Mouse (Mus musculus): ENCODE results near the gene Btd. TPM values are rescaled to one million over a fixed set of nuclear protein-coding genes. Genes with fewer than 3 reads are reported as not detected.

Gene Btd
- polyA plus RNA-seq, 1 experiment, result 7.0 TPM

DNA sequence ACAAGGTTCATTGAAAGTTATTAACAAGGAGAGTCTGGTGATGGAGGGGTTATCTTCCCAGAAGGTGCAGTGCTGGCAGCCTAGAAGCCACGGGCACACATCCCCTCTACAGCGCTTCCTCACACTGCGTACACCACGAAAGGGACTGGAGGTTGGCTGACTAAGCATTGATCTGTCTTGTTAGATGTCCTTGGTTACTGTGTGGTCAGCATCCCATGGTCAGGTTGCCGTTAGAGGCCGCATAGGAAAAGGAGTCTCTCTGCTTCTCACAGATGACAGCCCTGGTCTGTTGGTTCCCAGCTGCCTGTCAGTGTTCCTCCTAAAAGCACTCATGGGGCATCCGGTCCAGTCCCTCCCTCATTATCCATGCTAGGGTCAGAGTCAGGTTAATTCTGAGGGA is 10.4 kb downstream of the Btd start:
- H3K9me3 ChIP-seq (replicated peaks; ENCODE audit: control insufficient read depth, insufficient read depth, low read length, poor library complexity, severe bottlenecking), result no peaks in the 10 kb centered on the region; the same call in 1 of the 2 replicates
- TF ChIP-seq POLR2A (IDR thresholded peaks at IDR 0.05; ENCODE audit: insufficient read depth, low read length), result no peak
- TF ChIP-seq EP300 (IDR thresholded peaks at IDR 0.05; ENCODE audit: insufficient read depth, low read depth, low read length), result no peak
- no peak for TF ChIP-seq CTCF (IDR thresholded peaks at IDR 0.05; ENCODE audit: low read depth, low read length)
- H3K9ac ChIP-seq (ENCODE audit: low read depth, poor library complexity, severe bottlenecking), result no peak overlapping the region
- H3K4me1 ChIP-seq (ENCODE audit: control insufficient read depth, insufficient read depth, low read length), result no peaks in the 10 kb centered on the region
- H3K27me3 ChIP-seq (ENCODE audit: control insufficient read depth, insufficient read depth, low read length, poor library complexity, severe bottlenecking), result no peaks in the 10 kb centered on the region
- no peak overlapping the region for H3K4me3 ChIP-seq (ENCODE audit: low read depth, low read length)
- H3K27ac ChIP-seq (ENCODE audit: insufficient read depth, low read length), result no peak overlapping the region
- H3K36me3 ChIP-seq (ENCODE audit: control insufficient read depth, insufficient read depth, low read length, poor library complexity, severe bottlenecking), result no peaks in the 10 kb centered on the region

DNA sequence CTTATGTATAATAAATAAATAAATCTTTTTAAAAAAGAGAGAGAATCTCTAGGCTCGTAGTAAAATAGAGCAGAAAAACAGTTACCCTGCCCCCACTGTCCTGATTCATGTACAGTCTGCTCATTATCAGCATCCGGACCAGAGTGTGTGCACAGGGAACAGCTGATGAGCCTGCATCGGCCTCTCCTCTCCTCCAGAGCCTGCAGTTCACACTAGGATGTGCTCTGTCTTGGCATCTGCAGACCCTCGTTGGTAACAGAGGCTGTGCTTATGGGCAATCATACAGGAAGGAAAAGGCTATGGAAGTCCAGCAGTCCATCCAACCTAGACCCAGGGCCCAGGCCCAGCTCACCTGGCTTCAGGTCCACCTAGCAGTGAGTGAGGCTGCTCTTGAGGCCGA is 11.3 kb downstream of the Btd start:
- Histone ChIP-seq H3K36me3 (ENCODE audit: control insufficient read depth, insufficient read depth, low read length, poor library complexity, severe bottlenecking) (no peaks in the 10 kb centered on the region), H3K9me3 (replicated peaks; ENCODE audit: control insufficient read depth, insufficient read depth, low read length, poor library complexity, severe bottlenecking) (no peaks in the 10 kb centered on the region; the same call in 1 of the 2 replicates), H3K9ac (ENCODE audit: low read depth, poor library complexity, severe bottlenecking) (no peak overlapping the region), H3K4me3 (ENCODE audit: low read depth, low read length) (no peak overlapping the region), H3K27ac (ENCODE audit: insufficient read depth, low read length) (no peak overlapping the region), H3K27me3 (ENCODE audit: control insufficient read depth, insufficient read depth, low read length, poor library complexity, severe bottlenecking) (no peaks in the 10 kb centered on the region), H3K4me1 (ENCODE audit: control insufficient read depth, insufficient read depth, low read length) (no peaks in the 10 kb centered on the region)
- TF ChIP-seq EP300 (IDR thresholded peaks at IDR 0.05; ENCODE audit: insufficient read depth, low read depth, low read length) (no peak), POLR2A (IDR thresholded peaks at IDR 0.05; ENCODE audit: insufficient read depth, low read length) (no peak), CTCF (IDR thresholded peaks at IDR 0.05; ENCODE audit: low read depth, low read length) (no peak)

DNA sequence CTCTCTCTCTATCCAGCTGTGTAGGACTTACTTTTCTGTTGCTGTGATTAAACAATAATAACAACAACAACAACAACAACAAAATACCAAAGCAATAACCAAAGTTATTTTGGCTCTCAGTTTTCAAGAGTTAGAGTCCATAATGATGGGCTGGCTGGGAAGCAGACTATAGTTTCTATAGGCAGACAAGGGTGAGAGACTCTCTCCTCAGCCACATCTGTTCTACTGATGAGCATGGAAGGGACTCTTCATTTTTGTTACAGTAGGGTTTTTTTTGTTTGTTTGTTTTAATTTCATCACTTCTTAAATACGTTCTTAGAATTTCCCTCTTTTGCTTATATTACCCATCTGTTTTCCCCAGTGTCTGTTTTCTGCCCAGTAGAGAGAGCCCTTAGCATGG is 11.8 kb downstream of the Btd start:
- TF ChIP-seq CTCF (IDR thresholded peaks at IDR 0.05; ENCODE audit: low read depth, low read length) (no peak), POLR2A (IDR thresholded peaks at IDR 0.05; ENCODE audit: insufficient read depth, low read length) (no peak), EP300 (IDR thresholded peaks at IDR 0.05; ENCODE audit: insufficient read depth, low read depth, low read length) (no peak)
- Histone ChIP-seq H3K27ac (ENCODE audit: insufficient read depth, low read length) (no peak overlapping the region), H3K4me3 (ENCODE audit: low read depth, low read length) (no peak overlapping the region), H3K4me1 (ENCODE audit: control insufficient read depth, insufficient read depth, low read length) (no peaks in the 10 kb centered on the region), H3K36me3 (ENCODE audit: control insufficient read depth, insufficient read depth, low read length, poor library complexity, severe bottlenecking) (no peaks in the 10 kb centered on the region), H3K9ac (ENCODE audit: low read depth, poor library complexity, severe bottlenecking) (no peak overlapping the region), H3K9me3 (replicated peaks; ENCODE audit: control insufficient read depth, insufficient read depth, low read length, poor library complexity, severe bottlenecking) (no peaks in the 10 kb centered on the region; the same call in 1 of the 2 replicates), H3K27me3 (ENCODE audit: control insufficient read depth, insufficient read depth, low read length, poor library complexity, severe bottlenecking) (no peaks in the 10 kb centered on the region)

DNA sequence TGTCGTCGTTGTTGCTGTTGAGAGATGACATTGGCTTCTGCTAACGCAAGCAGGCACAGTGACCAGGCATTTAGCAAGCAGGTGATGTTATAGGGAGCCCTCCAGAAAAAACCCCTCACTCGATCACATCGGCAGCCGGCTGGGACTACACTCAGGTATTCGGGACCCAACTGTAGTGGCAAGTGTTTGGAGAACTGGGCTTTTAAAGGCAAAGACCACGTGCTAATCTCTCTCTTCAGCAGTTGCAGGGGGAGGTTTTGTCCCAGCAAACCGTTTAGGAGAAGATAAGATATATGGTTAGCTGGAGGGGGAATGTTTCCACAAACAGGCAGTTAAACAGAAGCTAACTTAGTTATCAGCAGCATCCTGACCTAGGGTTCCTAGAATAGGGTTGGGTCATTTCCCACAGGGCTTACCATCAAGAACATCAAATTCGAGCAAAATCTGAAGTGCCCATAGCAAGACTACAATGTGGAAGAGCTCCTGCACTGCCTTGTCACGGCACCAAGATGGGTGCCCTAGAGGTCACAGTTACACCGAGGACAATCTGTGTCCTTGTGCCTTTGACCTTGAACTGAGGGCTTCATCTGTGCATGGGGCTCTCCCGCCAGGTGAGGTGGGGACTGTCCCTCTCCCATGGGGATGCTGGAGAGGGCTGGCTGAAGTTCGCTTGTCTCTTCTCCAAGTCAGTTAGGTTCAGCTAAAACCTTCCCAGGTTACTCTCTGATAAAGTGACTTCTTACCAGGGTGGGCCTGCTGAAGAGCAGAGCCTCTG is 12.5 kb downstream of the Btd start:
- Histone ChIP-seq H3K4me1 (ENCODE audit: control insufficient read depth, insufficient read depth, low read length) (no peaks in the 10 kb centered on the region), H3K36me3 (ENCODE audit: control insufficient read depth, insufficient read depth, low read length, poor library complexity, severe bottlenecking) (no peaks in the 10 kb centered on the region), H3K27me3 (ENCODE audit: control insufficient read depth, insufficient read depth, low read length, poor library complexity, severe bottlenecking) (no peaks in the 10 kb centered on the region), H3K9me3 (replicated peaks; ENCODE audit: control insufficient read depth, insufficient read depth, low read length, poor library complexity, severe bottlenecking) (no peaks in the 10 kb centered on the region; the same call in 1 of the 2 replicates), H3K4me3 (ENCODE audit: low read depth, low read length) (no peak overlapping the region), H3K9ac (ENCODE audit: low read depth, poor library complexity, severe bottlenecking) (no peak overlapping the region), H3K27ac (ENCODE audit: insufficient read depth, low read length) (no peak overlapping the region)
- no peak for TF ChIP-seq CTCF (IDR thresholded peaks at IDR 0.05; ENCODE audit: low read depth, low read length)
- TF ChIP-seq EP300 (IDR thresholded peaks at IDR 0.05; ENCODE audit: insufficient read depth, low read depth, low read length), result no peak
- no peak for TF ChIP-seq POLR2A (IDR thresholded peaks at IDR 0.05; ENCODE audit: insufficient read depth, low read length)

DNA sequence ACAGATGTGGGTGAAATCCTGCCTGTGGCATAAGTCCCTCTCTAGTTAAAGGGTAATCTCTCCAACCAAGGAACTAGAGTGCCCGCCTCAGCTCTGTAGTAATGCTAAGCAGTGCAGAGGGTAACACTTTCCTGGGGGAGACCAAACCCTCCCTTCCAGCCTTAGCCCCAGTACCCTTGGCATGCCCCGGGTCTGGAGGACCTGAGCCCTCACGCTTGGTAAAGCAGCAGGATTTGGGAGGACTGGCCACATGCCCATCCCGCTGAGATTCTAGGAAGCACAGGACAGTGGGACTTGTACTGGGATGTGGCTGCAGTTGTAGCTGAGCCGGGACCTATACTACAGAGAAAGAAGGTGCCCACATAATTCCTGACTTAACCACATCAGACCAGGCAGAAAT is 14.0 kb downstream of the Btd start:
- Histone ChIP-seq H3K4me3 (ENCODE audit: low read depth, low read length) (no peak overlapping the region), H3K27me3 (ENCODE audit: control insufficient read depth, insufficient read depth, low read length, poor library complexity, severe bottlenecking) (no peaks in the 10 kb centered on the region), H3K9ac (ENCODE audit: low read depth, poor library complexity, severe bottlenecking) (no peak overlapping the region), H3K4me1 (ENCODE audit: control insufficient read depth, insufficient read depth, low read length) (no peaks in the 10 kb centered on the region), H3K9me3 (replicated peaks; ENCODE audit: control insufficient read depth, insufficient read depth, low read length, poor library complexity, severe bottlenecking) (no peaks in the 10 kb centered on the region; the same call in 1 of the 2 replicates), H3K27ac (ENCODE audit: insufficient read depth, low read length) (no peak overlapping the region), H3K36me3 (ENCODE audit: control insufficient read depth, insufficient read depth, low read length, poor library complexity, severe bottlenecking) (no peaks in the 10 kb centered on the region)
- TF ChIP-seq EP300 (IDR thresholded peaks at IDR 0.05; ENCODE audit: insufficient read depth, low read depth, low read length) (no peak), POLR2A (IDR thresholded peaks at IDR 0.05; ENCODE audit: insufficient read depth, low read length) (no peak), CTCF (IDR thresholded peaks at IDR 0.05; ENCODE audit: low read depth, low read length) (no peak)

- Histone ChIP-seq H3K9me3 (replicated peaks; ENCODE audit: control insufficient read depth, insufficient read depth, low read length, poor library complexity, severe bottlenecking) (no peaks in the 10 kb centered on the region; the same call in 1 of the 2 replicates), H3K4me1 (ENCODE audit: control insufficient read depth, insufficient read depth, low read length) (no peaks in the 10 kb centered on the region), H3K27me3 (ENCODE audit: control insufficient read depth, insufficient read depth, low read length, poor library complexity, severe bottlenecking) (no peaks in the 10 kb centered on the region), H3K36me3 (ENCODE audit: control insufficient read depth, insufficient read depth, low read length, poor library complexity, severe bottlenecking) (no peaks in the 10 kb centered on the region), H3K27ac (ENCODE audit: insufficient read depth, low read length) (no peak overlapping the region), H3K9ac (ENCODE audit: low read depth, poor library complexity, severe bottlenecking) (no peak overlapping the region), H3K4me3 (ENCODE audit: low read depth, low read length) (no peak overlapping the region)
- TF ChIP-seq EP300 (IDR thresholded peaks at IDR 0.05; ENCODE audit: insufficient read depth, low read depth, low read length), result no peak
- TF ChIP-seq POLR2A (IDR thresholded peaks at IDR 0.05; ENCODE audit: insufficient read depth, low read length), result no peak
- TF ChIP-seq CTCF (IDR thresholded peaks at IDR 0.05; ENCODE audit: low read depth, low read length), result no peak
Observed at GRCm38 (mm10) chr14:31655406-31655805, 14.6 kb downstream of the Btd start.
